In genomic region chr16:49799597-49800561, GRCm38 (mm10) we compare ENCODE assay signal across 8 mouse cellular contexts. TPM values are rescaled to one million over a fixed set of nuclear protein-coding genes. Genes with fewer than 3 reads are reported as not detected.
DNase-seq lines count a peak whose midpoint lies in the region; ATAC-seq and TF ChIP-seq lines count a peak whose summit lies in the region.

Gene Cd47, plus strand, starts transcription at chr16:49800533.

- H3K9ac ChIP-seq in forebrain, embryonic 12.5 days = no peak within 1 kb of the TSS

- H3K9me3 ChIP-seq in forebrain, embryonic 12.5 days = no peaks in the 10 kb centered on the region

- WGBS in forebrain, embryonic 12.5 days = 89% methylated on average over 10 of the region's 10 CpGs

- peaks cover 11% of the 10 kb centered on the region for H3K4me1 ChIP-seq in forebrain, embryonic 12.5 days

- DNase-seq in layer of hippocampus, adult 2 months (ENCODE audit: low spot score in 2 of 2) = no peak
- no peak for DNase-seq in layer of hippocampus, adult 9-10 months (ENCODE audit: low spot score)
- DNase-seq in heart, postnatal 25 days (ENCODE audit: low spot score) = no peak
- peak; percentile 17 to 50 for DNase-seq in kidney, postnatal 4 days
- peak; percentile 41 for DNase-seq in lung, postnatal 10 days
- peak; percentile 74 to 79 for DNase-seq in spleen, postnatal 10 days (ENCODE audit: low spot score in 2 of 2)
- no peak for DNase-seq in cerebellum, postnatal 10 days

- H3K4me2 ChIP-seq in forebrain, embryonic 12.5 days = no peak within 1 kb of the TSS

- no peaks in the 10 kb centered on the region for H3K36me3 ChIP-seq in forebrain, embryonic 12.5 days (replicated peaks)

- no peak for TF ChIP-seq CTCF in layer of hippocampus, adult 2 months (conservative IDR thresholded peaks at IDR 0.05)

- no peaks in the 10 kb centered on the region for H3K27me3 ChIP-seq in forebrain, embryonic 12.5 days

- intact Hi-C loops in heart, postnatal 25 days (cut with DNase I) = no loop called here

- ATAC-seq in forebrain, embryonic 12.5 days (ENCODE audit: low FRiP score) = no peak

- no peak within 1 kb of the TSS for H3K27ac ChIP-seq in layer of hippocampus, adult 2 months
- H3K27ac ChIP-seq in forebrain, embryonic 12.5 days = no peak within 1 kb of the TSS

- H3K4me3 ChIP-seq in layer of hippocampus, adult 2 months = no peak within 1 kb of the TSS
- no peak within 1 kb of the TSS for H3K4me3 ChIP-seq in forebrain, embryonic 12.5 days (replicated peaks)

RNA-seq across cellular contexts. Expression of gene Cd47, which starts in this region (rescaled TPM):
- 100 to 1,000 TPM; 220 to 223 TPM for total RNA-seq in layer of hippocampus, adult 2 months (2021)
- polyA plus RNA-seq in forebrain, embryonic 12.5 days (2016; fragmentation: Nextera tagmentation; extraction: Ambion mirVana) = 61.0 and 61.4 TPM in 2 replicates
- 10 to 100 TPM; 73.5 to 76.4 TPM for total RNA-seq in heart, postnatal 25 days (2021)

Comparison
In these comparisons a context has a peak if more than half of its experiments do, and no peak if none do; other contexts are left out.
1. DNase-seq: peak in kidney, postnatal 4 days (2 of 2), lung, postnatal 10 days (single experiment) and spleen, postnatal 10 days (2 of 2); none in layer of hippocampus, adult 2 months (0 of 2), layer of hippocampus, adult 9-10 months (single experiment), heart, postnatal 25 days (single experiment) and cerebellum, postnatal 10 days (0 of 2).